ENCODE assay signal across 8 mouse cellular contexts in the genomic region with DNA sequence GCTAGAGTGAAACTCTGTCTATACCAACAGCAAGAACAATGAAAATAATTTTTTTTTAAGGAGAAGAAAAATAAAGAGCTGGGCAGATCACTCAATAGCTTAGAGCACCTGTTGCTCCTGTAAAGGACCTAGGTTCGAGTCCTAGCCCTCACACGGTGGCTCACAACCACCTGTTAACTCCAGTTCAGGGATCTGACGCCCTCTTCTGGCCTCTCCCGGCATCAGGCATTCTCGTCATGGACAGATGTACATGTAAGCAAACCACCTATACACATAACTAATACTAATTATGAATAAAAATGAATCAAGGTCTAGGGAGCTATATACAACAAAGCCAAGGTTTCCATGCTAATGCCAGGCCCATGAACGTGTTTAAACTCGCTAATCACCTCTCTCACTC. TPM values are rescaled to one million over a fixed set of nuclear protein-coding genes. Genes with fewer than 3 reads are reported as not detected.
DNase-seq lines count a peak whose midpoint lies in the region; ATAC-seq and TF ChIP-seq lines count a peak whose summit lies in the region.

No protein-coding gene starts in this region.

- H3K4me3 ChIP-seq in cerebellum, adult 2 months (replicated peaks; ENCODE audit: insufficient read depth, low read depth, low read length) = peak overlapping the region; percentile 28
- H3K4me3 ChIP-seq in CH12.LX (replicated peaks in 1 of 3; ENCODE audit: low read depth in 2 of 3, low read length in 2 of 3, poor library complexity in 1 of 3) = peak overlapping the region; percentile 70 to 95 (median 84)
- peak overlapping the region; percentile 75 for H3K4me3 ChIP-seq in forebrain, embryonic 13.5 days
- H3K4me3 ChIP-seq in liver, embryonic 14.5 days (ENCODE audit: insufficient read depth in 1 of 2, low read depth in 2 of 2, low read length in 2 of 2) = peak overlapping the region; percentile 72 to 90

- H3K4me1 ChIP-seq in cerebellum, adult 2 months (ENCODE audit: control insufficient read depth, insufficient read depth, low read length) = peaks cover 6% of the 10 kb centered on the region
- H3K4me1 ChIP-seq in CH12.LX (ENCODE audit: control insufficient read depth in 1 of 2, insufficient read depth in 2 of 2) = peaks cover 3 to 26% of the 10 kb centered on the region in 2 experiments; a peak in 3 of 4 replicates
- peaks cover 24% of the 10 kb centered on the region for H3K4me1 ChIP-seq in forebrain, embryonic 13.5 days
- peaks cover 12 to 16% of the 10 kb centered on the region in 2 experiments for H3K4me1 ChIP-seq in liver, embryonic 14.5 days (replicated peaks; ENCODE audit: control insufficient read depth in 2 of 2, insufficient read depth in 2 of 2, low read length in 1 of 2)

- WGBS in cerebellum, adult 2 months = 65% methylated on average over 7 of the region's 7 CpGs
- WGBS in forebrain, embryonic 13.5 days = 70% methylated on average over 7 of the region's 7 CpGs
- WGBS in liver, embryonic 14.5 days (ENCODE audit: insufficient replicate concordance) = 56% methylated on average over 7 of the region's 7 CpGs

- no peaks in the 10 kb centered on the region for H3K27me3 ChIP-seq in cerebellum, adult 2 months (ENCODE audit: control insufficient read depth, insufficient read depth, low read length)
- no peaks in the 10 kb centered on the region for H3K27me3 ChIP-seq in CH12.LX (replicated peaks)
- H3K27me3 ChIP-seq in forebrain, embryonic 13.5 days = 0 out of 2 replicates have a peak, but pooled peaks cover 3% of the 10 kb centered on the region
- H3K27me3 ChIP-seq in liver, embryonic 14.5 days (ENCODE audit: control insufficient read depth, insufficient read depth, low read length) = no peaks in the 10 kb centered on the region

- H3K36me3 ChIP-seq in CH12.LX (replicated peaks in 1 of 2; ENCODE audit: control insufficient read depth in 1 of 2, insufficient read depth in 1 of 2, low read length in 1 of 2) = peaks cover 23 to 46% of the 10 kb centered on the region in 2 experiments
- peaks cover 25% of the 10 kb centered on the region for H3K36me3 ChIP-seq in forebrain, embryonic 13.5 days (ENCODE audit: poor library complexity, severe bottlenecking)
- peaks cover 39% of the 10 kb centered on the region for H3K36me3 ChIP-seq in liver, embryonic 14.5 days (replicated peaks; ENCODE audit: control insufficient read depth, insufficient read depth, low read depth)

- TF ChIP-seq POLR2A in cerebellum, adult 2 months (IDR thresholded peaks at IDR 0.05; ENCODE audit: borderline replicate concordance, insufficient read depth, low read length) = no peak
- no peak for TF ChIP-seq POLR2A in CH12.LX (IDR thresholded peaks at IDR 0.05; ENCODE audit: low read depth, low read length)

- no peak for TF ChIP-seq CTCF in cerebellum, adult 2 months (IDR thresholded peaks at IDR 0.05; ENCODE audit: borderline replicate concordance, insufficient read depth, low read depth, low read length)
- TF ChIP-seq CTCF in CH12.LX (conservative IDR thresholded peaks at IDR 0.05 in 1 of 2, IDR thresholded peaks at IDR 0.05 in 1 of 2; ENCODE audit: low read depth in 2 of 2, low read length in 2 of 2) = peak; percentile 30 to 50; a peak in 3 of 4 replicates
- peak; percentile 78 for TF ChIP-seq CTCF in liver, embryonic 14.5 days (IDR thresholded peaks at IDR 0.05; ENCODE audit: low read depth)

- no peak for ATAC-seq in cerebellum, adult (ENCODE audit: insufficient number of reproducible peaks, low FRiP score, low TSS enrichment)
- ATAC-seq in forebrain, embryonic 13.5 days = no peak
- no peak for ATAC-seq in liver, embryonic 14.5 days (ENCODE audit: insufficient read depth)
- no peak for ATAC-seq in granulocyte monocyte progenitor cell, adult 5-6 weeks (replicated peaks; ENCODE audit: poor library complexity, severe bottlenecking)

- H3K79me2 ChIP-seq in CH12.LX (replicated peaks; ENCODE audit: control insufficient read depth, extremely low read depth, insufficient read depth, poor library complexity, severe bottlenecking) = peaks cover 53% of the 10 kb centered on the region

- H3K9me3 ChIP-seq in CH12.LX (replicated peaks; ENCODE audit: low read length) = no peaks in the 10 kb centered on the region
- H3K9me3 ChIP-seq in forebrain, embryonic 13.5 days (replicated peaks) = no peaks in the 10 kb centered on the region
- no peaks in the 10 kb centered on the region for H3K9me3 ChIP-seq in liver, embryonic 14.5 days (ENCODE audit: control insufficient read depth, low read length)

- DNase-seq in cerebellum, adult 2 months = no peak
- DNase-seq in CH12.LX (ENCODE audit: extremely low read depth) = peak; percentile 45
- DNase-seq in liver, embryonic 14.5 days (ENCODE audit: low read depth in 3 of 3, low spot score in 3 of 3) = peak in 2 of 3 experiments; percentile 25 to 45
- DNase-seq in layer of hippocampus, adult 8-10 months (ENCODE audit: low spot score in 2 of 2) = no peak
- DNase-seq in adrenal gland, postnatal 4 days (ENCODE audit: low spot score in 2 of 2) = no peak

- in situ Hi-C loops in CH12.LX (cut with MboI; ENCODE audit: low pct_ligation_motif_present, low pct_unique_long_range_greater_than_20kb, low sequenced_read_pairs) = loop anchor here (10.0 kb wide), 1 partner anchor 216 kb away; the partner anchor contains the start of genes Coasy and Mlx

- peak overlapping the region; percentile 88 for H3K9ac ChIP-seq in CH12.LX (ENCODE audit: insufficient read depth, low read depth)
- H3K9ac ChIP-seq in forebrain, embryonic 13.5 days = peak overlapping the region; percentile 89
- peak overlapping the region; percentile 94 for H3K9ac ChIP-seq in liver, embryonic 14.5 days (replicated peaks)

- no peak for TF ChIP-seq EP300 in CH12.LX (IDR thresholded peaks at IDR 0.05; ENCODE audit: low read length)
- no peak for TF ChIP-seq EP300 in liver, embryonic 14.5 days (IDR thresholded peaks at IDR 0.05; ENCODE audit: low read depth)

- dilution Hi-C loops in CH12.LX (cut with MboI; ENCODE audit: extremely low pct_ligation_motif_present, extremely low pct_unique_long_range_greater_than_20kb, low sequenced_read_pairs) = no loop called here

- TF ChIP-seq RAD21 in CH12.LX (IDR thresholded peaks at IDR 0.05; ENCODE audit: low read depth, low read length) = no peak; the same call in 1 of the 2 replicates

- H3K27ac ChIP-seq in cerebellum, adult 2 months (ENCODE audit: insufficient read depth, low read length) = no peak overlapping the region
- H3K27ac ChIP-seq in CH12.LX (ENCODE audit: insufficient read depth, low read depth) = no peak overlapping the region
- H3K27ac ChIP-seq in forebrain, embryonic 13.5 days = no peak overlapping the region
- no peak overlapping the region for H3K27ac ChIP-seq in liver, embryonic 14.5 days

- H3K4me2 ChIP-seq in CH12.LX (ENCODE audit: insufficient read depth, low read depth, poor library complexity, severe bottlenecking) = peak overlapping the region; percentile 92
- H3K4me2 ChIP-seq in forebrain, embryonic 13.5 days = peak overlapping the region; percentile 99
- H3K4me2 ChIP-seq in liver, embryonic 14.5 days (ENCODE audit: low read depth) = peak overlapping the region; percentile 73

RNA-seq across cellular contexts. Expression of gene Becn1, which starts 1.2 kb away (rescaled TPM):
- polyA plus RNA-seq in cerebellum, adult 2 months (2012; rRNA removed) = 122 and 132 TPM in 2 replicates
- 280 and 282 TPM in 2 replicates for total RNA-seq in CH12.LX (2012; rRNA removed)
- total RNA-seq in CH12.LX (2014; rRNA removed) = 207 and 224 TPM in 2 replicates
- polyA plus RNA-seq in CH12.LX (2012; ENCODE audit: insufficient read length, low read depth) = 177 and 237 TPM in 2 replicates
- 164 and 175 TPM in 2 replicates for polyA plus RNA-seq in forebrain, embryonic 13.5 days (2015; fragmentation: Nextera tagmentation; extraction: Ambion mirVana)
- polyA plus RNA-seq in liver, embryonic 14.5 days (2012; rRNA removed) = 22.7 and 60.5 TPM in 2 replicates
- 86.2 and 93.6 TPM in 2 replicates for polyA plus RNA-seq in liver, embryonic 14.5 days (2014; fragmentation: Nextera tagmentation; extraction: Ambion mirVana)
- total RNA-seq in granulocyte monocyte progenitor cell, adult 5-6 weeks (2014; fragmentation: Nextera tagmentation) = 58.4 and 81.1 TPM in 2 replicates
- total RNA-seq in granulocyte monocyte progenitor cell, adult 5-6 weeks (2017) = 177 and 214 TPM in 2 replicates
- 100 to 1,000 TPM; 167 to 224 (median 191) TPM for total RNA-seq in layer of hippocampus, adult 8-10 months (2022)
- total RNA-seq in adrenal gland, postnatal 4 days (2021) = 100 to 1,000 TPM; 144 to 147 TPM

RNA-seq across cellular contexts. Expression of gene Psme3, which starts 15.1 kb away (rescaled TPM):
- polyA plus RNA-seq in cerebellum, adult 2 months (2012; rRNA removed) = 98.4 and 100 TPM in 2 replicates
- total RNA-seq in CH12.LX (2012; rRNA removed) = 86.1 and 108 TPM in 2 replicates
- total RNA-seq in CH12.LX (2014; rRNA removed) = 199 and 208 TPM in 2 replicates
- polyA plus RNA-seq in CH12.LX (2012; ENCODE audit: insufficient read length, low read depth) = 496 and 527 TPM in 2 replicates
- polyA plus RNA-seq in forebrain, embryonic 13.5 days (2015; fragmentation: Nextera tagmentation; extraction: Ambion mirVana) = 144 and 145 TPM in 2 replicates
- polyA plus RNA-seq in liver, embryonic 14.5 days (2012; rRNA removed) = 117 and 123 TPM in 2 replicates
- polyA plus RNA-seq in liver, embryonic 14.5 days (2014; fragmentation: Nextera tagmentation; extraction: Ambion mirVana) = 135 and 152 TPM in 2 replicates
- 163 and 205 TPM in 2 replicates for total RNA-seq in granulocyte monocyte progenitor cell, adult 5-6 weeks (2014; fragmentation: Nextera tagmentation)
- 121 and 138 TPM in 2 replicates for total RNA-seq in granulocyte monocyte progenitor cell, adult 5-6 weeks (2017)
- total RNA-seq in layer of hippocampus, adult 8-10 months (2022) = 100 to 1,000 TPM; 110 to 129 (median 117) TPM
- total RNA-seq in adrenal gland, postnatal 4 days (2021) = 100 to 1,000 TPM; 122 to 124 TPM

RNA-seq across cellular contexts. Expression of gene Coa3, which starts 22.0 kb away (rescaled TPM):
- polyA plus RNA-seq in cerebellum, adult 2 months (2012; rRNA removed) = 174 and 218 TPM in 2 replicates
- total RNA-seq in CH12.LX (2012; rRNA removed) (285 TPM in 2 replicates), CH12.LX (2014; rRNA removed) (177 and 179 TPM in 2 replicates)
- polyA plus RNA-seq in CH12.LX (2012; ENCODE audit: insufficient read length, low read depth) = 113 and 117 TPM in 2 replicates
- polyA plus RNA-seq in forebrain, embryonic 13.5 days (2015; fragmentation: Nextera tagmentation; extraction: Ambion mirVana) = 190 and 203 TPM in 2 replicates
- 58.7 and 84.8 TPM in 2 replicates for polyA plus RNA-seq in liver, embryonic 14.5 days (2012; rRNA removed)
- polyA plus RNA-seq in liver, embryonic 14.5 days (2014; fragmentation: Nextera tagmentation; extraction: Ambion mirVana) = 109 and 122 TPM in 2 replicates
- total RNA-seq in granulocyte monocyte progenitor cell, adult 5-6 weeks (2014; fragmentation: Nextera tagmentation) = 53.2 and 61.3 TPM in 2 replicates
- 32.3 and 35.5 TPM in 2 replicates for total RNA-seq in granulocyte monocyte progenitor cell, adult 5-6 weeks (2017)
- total RNA-seq in layer of hippocampus, adult 8-10 months (2022) = 10 to 100 TPM; 90.3 to 98.9 (median 91.4) TPM
- 10 to 100 TPM; 62.9 to 67.1 TPM for total RNA-seq in adrenal gland, postnatal 4 days (2021)

RNA-seq across cellular contexts. Expression of gene Cntd1, which starts 22.1 kb away (rescaled TPM):
- 0.65 TPM in 2 replicates for polyA plus RNA-seq in cerebellum, adult 2 months (2012; rRNA removed)
- 2.5 and 3.4 TPM in 2 replicates for total RNA-seq in CH12.LX (2012; rRNA removed)
- 0.65 and 0.98 TPM in 2 replicates for total RNA-seq in CH12.LX (2014; rRNA removed)
- 0.85 and 0.96 TPM in 2 replicates for polyA plus RNA-seq in CH12.LX (2012; ENCODE audit: insufficient read length, low read depth)
- 1.2 and 1.9 TPM in 2 replicates for polyA plus RNA-seq in forebrain, embryonic 13.5 days (2015; fragmentation: Nextera tagmentation; extraction: Ambion mirVana)
- polyA plus RNA-seq in liver, embryonic 14.5 days (2012; rRNA removed) = 0.44 and 0.68 TPM in 2 replicates
- 0.44 and 0.72 TPM in 2 replicates for polyA plus RNA-seq in liver, embryonic 14.5 days (2014; fragmentation: Nextera tagmentation; extraction: Ambion mirVana)
- total RNA-seq in granulocyte monocyte progenitor cell, adult 5-6 weeks (2014; fragmentation: Nextera tagmentation) = not detected in 2 replicates
- 0.72 and 3.3 TPM in 2 replicates for total RNA-seq in granulocyte monocyte progenitor cell, adult 5-6 weeks (2017)
- total RNA-seq in layer of hippocampus, adult 8-10 months (2022) = 1 to 10 TPM in 1 of 4 experiments, under 1 TPM in 3; 0.16 to 1.4 (median 0.52) TPM
- total RNA-seq in adrenal gland, postnatal 4 days (2021) = 1 to 10 TPM; 1.1 to 1.3 TPM

RNA-seq across cellular contexts. Expression of gene Aoc2, which starts 24.0 kb away (rescaled TPM):
- polyA plus RNA-seq in cerebellum, adult 2 months (2012; rRNA removed) = 2.9 and 3.0 TPM in 2 replicates
- total RNA-seq in CH12.LX (2012; rRNA removed) = 5.0 and 5.5 TPM in 2 replicates
- 3.6 and 4.3 TPM in 2 replicates for total RNA-seq in CH12.LX (2014; rRNA removed)
- polyA plus RNA-seq in CH12.LX (2012; ENCODE audit: insufficient read length, low read depth) = 10.7 and 12.1 TPM in 2 replicates
- polyA plus RNA-seq in forebrain, embryonic 13.5 days (2015; fragmentation: Nextera tagmentation; extraction: Ambion mirVana) = 1.7 and 2.2 TPM in 2 replicates
- polyA plus RNA-seq in liver, embryonic 14.5 days (2012; rRNA removed) = 4.6 and 4.7 TPM in 2 replicates
- polyA plus RNA-seq in liver, embryonic 14.5 days (2014; fragmentation: Nextera tagmentation; extraction: Ambion mirVana) = 0.97 and 1.0 TPM in 2 replicates
- total RNA-seq in granulocyte monocyte progenitor cell, adult 5-6 weeks (2014; fragmentation: Nextera tagmentation) = 2.8 and 3.7 TPM in 2 replicates
- total RNA-seq in granulocyte monocyte progenitor cell, adult 5-6 weeks (2017) = 1.8 and 2.0 TPM in 2 replicates
- 1 to 10 TPM; 5.1 to 9.9 (median 7.4) TPM for total RNA-seq in layer of hippocampus, adult 8-10 months (2022)
- 1 to 10 TPM; 7.3 to 7.7 TPM for total RNA-seq in adrenal gland, postnatal 4 days (2021)

Comparison
In these comparisons a context has a peak if more than half of its experiments do, and no peak if none do; other contexts are left out.
1. DNase-seq: peak in CH12.LX (single experiment) and liver, embryonic 14.5 days (2 of 3); none in cerebellum, adult 2 months (0 of 2), layer of hippocampus, adult 8-10 months (0 of 2) and adrenal gland, postnatal 4 days (0 of 2).
2. H3K4me3 ChIP-seq: peak in every context shown above with its lines; median percentile 84 in CH12.LX; 81 in liver, embryonic 14.5 days; 75 in forebrain, embryonic 13.5 days; 28 in cerebellum, adult 2 months.
3. Peak in every context shown above with its lines, with median percentiles within 50 percentile points of each other: H3K4me2 ChIP-seq and H3K9ac ChIP-seq.